Mouse (Mus musculus) right cerebral cortex, adult 2 months (tissue): ENCODE results near the gene Slc25a48.
A peak's percentile ranks its signal among the peaks of the same experiment; 100 is the strongest.

Experiments used
- DNase-seq, 2 experiments: peaks; one replicate each; pipeline ENCODE4 v3.0.0; 2021 to 2022; ENCODE audit warnings: low spot score in 2 of 2

Gene Slc25a48

DNA sequence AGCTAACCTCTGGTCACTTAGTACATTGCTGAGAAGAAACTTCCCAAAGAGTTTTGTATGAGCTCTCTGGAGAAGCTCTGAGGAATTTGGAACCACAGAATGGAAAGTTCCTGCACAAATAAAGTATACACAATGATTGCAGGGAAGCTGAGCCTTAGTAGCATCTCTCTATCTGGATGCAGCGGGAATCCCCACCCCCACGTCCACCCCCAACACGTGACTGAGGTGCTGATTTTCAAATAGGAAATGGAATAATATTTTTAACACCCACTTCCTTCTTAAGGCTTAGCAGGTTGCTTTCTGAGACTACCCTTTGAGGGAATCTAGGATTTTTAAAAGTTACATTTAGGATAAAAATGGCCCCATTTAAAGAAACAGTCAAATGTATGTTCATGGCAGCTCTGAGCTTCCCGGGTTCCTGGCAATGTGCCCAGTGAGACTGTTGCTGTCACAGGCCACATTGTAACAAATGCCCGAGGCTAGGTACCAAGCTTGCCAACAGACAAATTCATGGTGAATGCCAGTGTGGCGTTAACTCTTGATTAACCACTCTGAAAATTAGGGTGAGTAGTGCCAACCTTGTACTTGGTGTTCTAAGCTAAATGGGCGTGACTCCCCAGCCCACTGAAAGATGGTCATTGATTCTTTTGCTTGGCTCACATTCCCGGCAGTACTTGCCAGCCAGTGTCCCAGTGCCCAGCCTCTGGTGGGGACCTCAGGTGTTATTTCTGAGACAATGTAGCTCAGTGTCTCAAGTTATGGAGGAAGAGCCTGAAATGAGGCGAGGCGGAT is 11.3 kb downstream of the Slc25a48 start:
- no peak for DNase-seq

DNA sequence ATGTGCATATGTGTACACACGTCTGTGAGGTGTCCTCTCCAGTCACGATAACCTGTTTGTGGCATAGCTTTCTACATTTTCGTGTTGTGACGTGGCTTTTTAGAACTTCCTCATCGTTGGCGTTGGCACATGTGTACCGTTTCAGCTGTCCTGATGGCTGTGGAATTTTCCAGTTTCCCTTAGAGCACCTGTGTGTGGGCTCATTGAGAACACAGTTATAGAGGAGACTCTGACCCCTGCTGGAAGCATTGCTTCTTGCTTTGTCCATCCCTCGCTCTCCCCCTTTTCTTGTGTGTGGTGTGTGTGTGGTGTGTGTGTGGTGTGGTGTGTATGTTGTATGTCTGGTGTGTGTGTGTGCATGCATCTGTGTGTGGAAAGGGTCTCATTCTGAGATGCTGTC is 11.9 kb downstream of the Slc25a48 start:
- DNase-seq, result no peak

DNA sequence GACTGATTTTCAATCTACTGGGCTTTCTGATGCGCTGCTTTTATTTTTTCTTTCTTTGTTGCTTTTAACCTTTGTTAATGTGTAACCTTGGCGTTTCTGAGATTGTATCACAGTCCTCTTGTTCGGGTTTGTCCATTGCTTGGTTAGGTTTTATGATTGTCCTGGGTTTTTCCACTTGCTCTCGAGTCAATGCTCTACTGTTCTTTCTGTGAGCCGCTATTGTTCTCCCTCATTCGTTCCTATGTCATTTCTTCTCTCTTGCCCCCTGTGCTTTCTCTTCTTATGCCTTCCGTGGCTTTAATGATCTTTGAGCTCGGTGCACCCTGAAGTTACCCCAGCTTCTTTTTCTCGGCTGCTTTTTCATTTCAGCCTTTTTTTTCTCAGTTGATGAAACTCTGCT is 19.8 kb downstream of the Slc25a48 start:
- DNase-seq, result no peak

DNA sequence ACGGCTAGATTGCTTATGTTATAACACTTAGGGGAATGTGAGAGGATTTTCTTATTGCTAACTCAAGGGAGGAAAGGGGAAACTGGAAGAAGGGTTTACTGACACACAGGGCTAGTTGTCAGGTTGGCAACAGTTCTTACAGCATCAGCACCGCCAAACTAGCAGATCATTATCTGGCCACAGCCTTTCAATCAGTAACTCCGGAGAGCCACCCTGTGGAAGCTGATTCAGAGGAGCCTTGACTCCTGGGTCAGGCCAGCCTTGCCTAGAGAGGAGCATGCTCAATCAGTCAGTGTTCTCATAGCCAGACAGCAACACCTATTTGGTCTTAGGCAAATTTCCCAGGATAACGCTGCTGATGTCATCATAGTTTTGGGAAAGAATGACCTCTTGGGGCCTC is 23.3 kb downstream of the Slc25a48 start:
- DNase-seq, result no peak

DNA sequence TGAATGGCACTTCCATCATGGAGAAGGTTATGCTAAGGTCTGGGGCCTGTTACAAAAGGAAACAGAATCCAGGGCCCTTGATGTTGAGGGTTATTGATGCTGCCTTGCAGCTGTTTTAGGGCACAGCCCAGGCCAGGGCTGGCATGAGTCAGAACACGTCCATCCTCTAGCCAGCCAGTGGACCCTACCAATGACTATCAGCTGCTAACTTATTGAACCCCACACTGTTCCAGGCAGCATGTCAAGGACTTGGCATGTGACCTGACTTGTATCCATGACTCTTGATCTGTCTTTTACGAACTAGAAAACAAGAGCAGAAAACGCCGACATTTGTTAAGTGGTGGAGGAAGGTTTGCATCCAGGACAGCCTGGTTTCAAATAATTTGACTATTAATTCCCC is 24.6 kb downstream of the Slc25a48 start:
- DNase-seq, result no peak

DNA sequence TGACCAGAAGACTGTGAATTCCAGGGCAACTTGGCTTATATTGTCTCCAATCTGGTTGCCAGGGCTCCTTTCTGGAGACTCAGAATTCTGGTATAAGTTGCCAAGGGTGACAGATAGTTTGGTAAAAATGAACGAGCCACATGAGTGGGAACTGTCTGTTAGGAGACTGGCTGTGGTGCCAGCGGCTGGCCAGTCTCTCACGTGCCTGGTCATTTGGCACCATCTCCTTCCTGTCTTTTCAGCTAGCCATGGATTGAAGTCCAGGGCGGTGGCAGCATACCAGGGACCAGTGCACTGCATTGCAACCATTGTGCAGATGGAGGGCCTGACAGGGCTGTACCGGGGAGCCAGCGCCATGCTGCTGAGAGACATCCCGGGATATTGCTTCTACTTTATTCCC is 25.1 kb downstream of the Slc25a48 start:
- no peak for DNase-seq

DNA sequence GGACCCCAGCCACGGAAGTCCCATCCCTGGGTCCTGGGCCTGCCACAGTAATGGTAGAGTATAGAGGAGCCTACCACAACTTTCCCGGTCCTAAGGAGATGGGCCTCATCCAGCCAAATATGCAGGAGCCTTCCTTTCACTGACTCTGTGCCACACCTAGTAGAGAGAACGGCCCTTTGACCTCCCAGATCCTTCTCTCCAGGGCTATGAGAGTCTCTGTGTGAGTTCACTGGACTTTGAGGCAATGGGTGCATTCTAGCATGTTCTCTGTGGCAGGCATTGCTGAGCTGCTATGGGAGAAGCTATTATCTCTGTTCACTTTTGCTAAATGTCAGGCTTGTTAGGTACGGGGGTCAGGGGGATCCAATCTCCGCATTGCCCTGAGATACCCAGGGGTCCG is 25.6 kb downstream of the Slc25a48 start:
- no peak for DNase-seq

DNA sequence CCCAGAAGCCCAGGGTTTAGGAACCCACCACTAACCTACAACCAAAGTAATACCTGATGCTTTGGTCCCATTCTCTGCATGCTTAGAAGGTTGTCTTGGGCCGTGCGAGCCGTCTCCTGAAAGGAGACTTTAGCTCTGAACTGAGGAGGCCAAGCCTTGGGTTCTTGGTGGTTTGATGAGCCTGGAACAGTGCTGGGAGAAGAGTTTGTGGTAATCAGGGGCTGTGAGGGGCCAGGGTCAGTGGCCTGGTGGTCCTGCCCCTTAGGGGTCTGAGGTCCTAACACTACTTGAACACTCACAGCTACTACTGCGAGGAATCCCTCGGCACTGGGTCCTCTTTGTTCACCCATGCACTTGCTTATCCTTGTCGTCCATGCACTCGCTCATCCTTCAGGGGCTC is 29.6 kb downstream of the Slc25a48 start:
- no peak for DNase-seq

DNA sequence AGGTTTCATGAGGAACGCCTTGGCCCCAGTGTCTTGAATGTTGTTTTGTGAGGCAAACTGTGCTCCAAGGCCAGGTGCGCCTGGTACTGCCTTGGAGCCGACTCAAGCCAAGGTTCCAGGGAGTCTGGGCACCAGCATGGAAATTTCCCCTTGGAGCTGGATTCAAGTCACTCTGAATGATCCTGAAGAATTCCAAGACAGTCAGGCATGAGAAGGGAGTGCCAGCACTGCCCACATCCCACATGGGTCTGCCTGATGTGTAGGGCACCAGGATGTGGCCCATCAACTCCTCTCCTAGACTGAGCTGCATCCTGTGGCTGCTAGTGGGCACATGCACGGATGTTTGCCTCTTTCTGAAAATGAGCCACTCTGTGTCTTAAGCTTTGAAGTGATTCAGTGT is 30.4 kb downstream of the Slc25a48 start:
- no peak for DNase-seq

DNA sequence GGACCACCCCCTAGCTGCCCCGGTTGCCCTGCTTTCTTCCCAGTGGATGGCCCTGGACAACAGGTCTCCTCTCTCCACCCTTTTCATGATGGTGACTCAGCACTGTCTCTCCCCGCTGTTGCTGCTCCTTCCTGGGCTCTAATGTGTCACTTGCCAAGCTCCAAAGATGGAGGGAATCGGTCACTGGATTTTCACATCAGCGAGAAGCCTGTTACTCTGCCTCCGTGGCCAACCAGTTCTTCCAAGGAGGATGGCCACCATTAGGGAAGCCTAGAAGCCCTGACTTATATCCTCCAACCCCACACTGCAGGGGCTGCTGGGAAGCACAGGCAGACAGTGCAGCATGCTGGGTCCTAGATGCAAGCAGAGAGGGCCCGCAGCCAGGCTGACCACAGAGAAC is 33.1 kb downstream of the Slc25a48 start:
- DNase-seq, result no peak

DNA sequence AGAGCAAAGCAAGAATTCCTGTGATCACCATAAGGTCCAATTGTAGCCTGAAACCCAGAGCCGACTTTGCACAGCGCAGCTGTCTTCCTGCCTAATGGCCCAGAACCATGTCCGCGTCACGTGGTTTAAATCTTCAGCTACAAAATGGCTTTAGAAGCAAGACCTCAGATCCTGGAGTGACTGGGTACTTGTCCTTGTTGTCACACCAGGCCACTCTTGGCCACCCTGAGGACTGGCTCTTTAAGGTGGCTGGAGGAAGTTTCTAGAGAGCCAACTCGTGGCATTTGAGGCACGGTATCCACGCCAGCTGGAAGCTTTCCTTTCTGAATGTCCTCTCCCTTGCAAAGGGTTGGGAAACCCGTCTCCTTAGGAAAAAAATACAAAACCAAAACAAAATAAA is 33.8 kb downstream of the Slc25a48 start:
- DNase-seq, result peak in 1 of 2 experiments; percentile 18

DNA sequence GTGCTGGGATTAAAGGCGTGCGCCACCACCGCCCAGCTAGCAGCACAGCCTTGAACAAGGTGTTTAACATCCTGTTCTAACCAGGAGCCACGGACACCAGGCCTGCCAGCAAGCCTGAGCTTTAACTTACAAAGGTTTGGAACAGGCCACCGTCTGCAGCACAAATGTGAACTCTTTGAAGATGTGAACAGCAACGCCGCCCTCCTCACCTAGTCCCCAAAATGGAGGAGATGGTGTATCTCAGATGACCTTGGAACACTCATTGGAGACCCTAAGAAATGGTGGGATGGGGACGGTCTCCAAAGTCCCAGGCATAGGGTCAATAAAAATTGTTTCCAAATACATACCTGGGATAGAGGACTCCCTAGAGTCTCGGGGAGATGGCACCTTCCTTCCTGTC is 34.5 kb downstream of the Slc25a48 start:
- no peak for DNase-seq

DNA sequence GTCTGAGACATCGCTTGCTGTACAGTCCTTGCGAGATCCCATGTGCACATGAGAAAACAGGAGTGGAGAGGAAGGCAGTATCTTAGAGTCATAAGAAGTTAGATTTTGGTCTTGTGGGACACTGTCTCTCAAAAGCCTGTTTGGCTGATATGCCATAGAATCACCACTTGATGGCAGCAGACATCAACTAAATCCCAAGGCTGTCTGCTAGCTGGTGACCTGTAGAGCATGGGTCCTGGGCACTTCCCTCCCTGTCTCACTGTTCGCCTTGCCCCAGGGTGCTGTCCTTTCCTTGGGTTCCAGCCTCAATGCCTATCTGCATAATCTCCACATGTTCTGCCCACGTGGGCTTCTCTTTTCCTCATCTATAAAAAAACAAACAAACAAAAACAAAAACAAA is 37.2 kb downstream of the Slc25a48 start:
- DNase-seq, result peak; percentile 30 to 55

DNA sequence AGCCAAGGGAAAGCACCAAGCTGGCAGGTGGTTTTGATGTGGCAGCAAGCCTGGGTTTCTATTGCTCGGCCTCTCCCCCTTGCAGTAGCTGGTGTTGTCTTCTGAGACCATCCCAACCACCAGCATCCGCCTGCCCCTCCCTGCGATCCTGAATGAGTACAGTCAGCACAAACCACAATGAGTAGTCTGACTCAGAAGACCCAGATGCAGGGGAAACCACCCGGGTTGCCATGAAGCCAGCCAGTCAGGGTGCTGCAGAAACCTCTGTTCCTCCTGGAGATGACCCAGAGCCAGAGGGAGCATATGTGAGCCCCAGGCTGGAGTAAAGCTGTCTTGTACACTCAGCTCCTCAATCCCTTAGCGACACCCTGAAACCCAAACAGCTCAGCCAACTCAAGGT is 38.6 kb downstream of the Slc25a48 start:
- DNase-seq, result no peak

DNA sequence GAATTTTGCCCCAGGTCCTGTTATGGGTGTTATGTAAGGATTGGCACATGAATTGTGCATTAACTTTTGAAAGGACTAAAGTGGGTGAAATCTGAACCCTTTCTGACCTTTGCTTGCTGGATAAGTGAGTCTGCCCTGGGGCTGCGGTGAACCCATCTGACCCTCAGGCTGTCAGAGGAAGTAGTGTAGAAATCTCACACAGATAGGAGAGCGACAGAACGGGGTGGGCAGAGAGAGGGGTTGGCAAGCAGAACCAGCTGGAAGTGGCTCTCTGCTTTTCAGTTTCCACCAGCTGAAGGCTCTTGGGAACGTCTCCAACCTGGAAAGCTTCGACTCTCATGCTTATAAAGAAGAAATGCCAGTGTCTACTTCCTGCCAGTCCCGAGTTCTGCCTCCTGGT is 39.1 kb downstream of the Slc25a48 start:
- peak; percentile 24 to 46 for DNase-seq

DNA sequence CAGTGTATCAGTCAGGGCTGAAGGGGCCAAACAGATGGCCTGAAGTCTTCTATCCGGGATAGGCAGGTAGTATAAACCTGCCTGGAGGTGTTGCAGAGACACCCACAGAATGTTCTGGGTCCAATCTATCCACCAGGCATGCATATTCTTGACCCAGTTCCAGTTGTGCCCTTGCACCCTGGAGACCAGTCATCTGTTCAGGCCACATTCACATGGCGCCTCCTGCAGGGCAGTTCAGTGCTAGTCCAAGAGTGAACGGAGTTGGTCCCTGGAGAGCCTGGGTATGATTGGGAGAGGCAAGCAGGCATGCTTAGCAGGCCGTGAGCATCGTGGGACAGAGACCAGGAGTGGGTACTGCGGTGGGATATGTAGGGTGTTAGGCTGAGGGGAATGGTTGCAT is 39.9 kb downstream of the Slc25a48 start:
- DNase-seq, result no peak

DNA sequence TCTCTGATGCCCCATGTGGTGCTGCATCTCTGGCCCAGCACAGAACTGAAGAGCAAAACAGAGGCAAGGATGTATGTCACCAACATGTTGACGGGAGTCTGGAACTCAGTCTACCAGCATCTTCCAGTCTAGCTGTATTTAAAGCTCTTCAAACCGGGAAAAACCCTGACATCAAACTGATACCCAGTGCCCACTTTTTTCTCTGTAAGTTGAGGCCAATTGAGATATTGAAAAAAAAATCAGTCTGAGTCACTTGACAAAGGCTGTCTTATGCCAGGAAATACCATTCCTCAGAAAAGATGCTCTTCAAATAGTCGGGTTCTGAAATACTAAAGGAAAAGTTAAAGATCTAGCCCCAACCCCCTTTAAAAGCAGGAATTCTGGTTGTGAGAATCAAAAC is 44.0 kb downstream of the Slc25a48 start, which contains the start of gene Il9:
Gene Il9 (minus strand): TSS at position 101 of the 400 bp plus-strand sequence.
- DNase-seq, result no peak

DNA sequence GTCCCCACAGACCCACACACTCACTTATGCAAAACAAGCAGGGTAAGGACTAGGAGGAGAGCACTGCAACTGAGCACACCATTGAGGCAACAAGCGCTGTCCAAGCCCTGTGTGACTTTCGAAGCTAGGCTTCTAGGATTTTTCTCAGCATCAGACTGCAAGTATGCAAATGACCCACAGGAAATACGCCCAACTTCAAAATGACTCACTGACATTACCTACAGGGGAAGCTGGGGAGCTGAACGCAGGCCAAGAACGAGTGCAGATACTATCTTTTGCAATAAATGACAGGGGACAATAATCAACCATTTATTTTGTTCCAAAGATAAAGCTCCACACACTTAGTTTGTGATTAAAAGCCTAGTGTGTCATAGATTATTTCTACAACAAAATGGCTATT is 49.9 kb downstream of the Slc25a48 start:
- no peak for DNase-seq

DNA sequence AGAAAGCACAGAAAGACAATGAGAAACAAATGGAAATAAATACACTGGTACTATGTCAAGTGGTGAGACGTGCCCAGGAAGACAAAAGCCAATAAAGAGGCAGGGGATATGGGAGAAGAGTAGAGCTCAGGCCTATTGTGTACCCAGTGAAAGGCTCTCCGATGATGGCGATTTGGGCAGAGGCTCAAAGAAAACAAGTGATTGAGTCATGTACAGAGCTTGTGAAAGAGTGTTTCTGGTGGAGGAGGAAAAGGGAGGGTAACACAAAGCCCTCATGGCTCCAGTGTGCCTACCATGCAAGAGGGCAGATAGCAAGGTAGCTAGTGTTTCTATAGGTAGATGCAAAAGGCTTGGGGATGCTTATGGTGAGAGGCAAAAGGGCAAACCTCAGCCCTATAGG is 56.3 kb downstream of the Slc25a48 start:
- DNase-seq, result no peak

DNA sequence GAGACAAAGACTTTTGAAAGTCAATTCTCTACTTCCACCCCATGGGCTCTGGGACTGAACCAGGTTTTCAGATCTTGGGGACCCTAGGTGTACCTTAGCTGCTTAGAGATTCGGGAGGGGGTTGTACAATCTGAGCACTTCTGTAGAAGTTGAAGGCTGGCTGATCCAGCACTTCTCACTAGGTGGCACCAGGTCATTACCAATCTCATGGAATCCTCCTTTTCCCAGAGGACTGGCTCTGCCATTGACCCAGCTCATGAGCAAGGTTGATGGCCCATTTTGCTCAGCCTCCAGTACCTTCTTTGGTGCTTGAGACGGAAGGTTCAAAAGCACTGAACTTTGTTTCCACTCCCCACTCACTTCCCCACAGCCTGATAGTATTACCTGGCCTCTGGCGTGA is 62.0 kb downstream of the Slc25a48 start:
- DNase-seq, result no peak

DNA sequence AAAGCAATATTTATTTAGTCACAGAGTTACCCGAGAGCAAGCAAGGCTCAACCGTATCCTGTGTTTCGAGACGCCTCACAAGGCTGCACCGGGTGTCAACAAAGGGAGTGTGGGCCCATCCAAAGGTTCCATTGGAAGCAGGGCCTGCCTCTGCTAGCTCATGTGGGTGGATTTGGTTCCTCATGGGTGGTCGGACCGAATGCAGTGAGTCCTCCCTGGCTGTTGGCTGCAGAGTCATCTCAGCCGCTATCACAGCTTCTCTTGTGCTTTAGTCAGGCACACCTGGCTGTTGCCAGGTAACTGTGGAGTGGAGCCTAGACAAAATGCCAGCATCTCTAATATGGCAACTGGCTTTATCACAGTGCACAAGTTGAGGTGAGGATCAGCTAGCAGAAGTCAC is 62.5 kb downstream of the Slc25a48 start:
- DNase-seq, result no peak

DNA sequence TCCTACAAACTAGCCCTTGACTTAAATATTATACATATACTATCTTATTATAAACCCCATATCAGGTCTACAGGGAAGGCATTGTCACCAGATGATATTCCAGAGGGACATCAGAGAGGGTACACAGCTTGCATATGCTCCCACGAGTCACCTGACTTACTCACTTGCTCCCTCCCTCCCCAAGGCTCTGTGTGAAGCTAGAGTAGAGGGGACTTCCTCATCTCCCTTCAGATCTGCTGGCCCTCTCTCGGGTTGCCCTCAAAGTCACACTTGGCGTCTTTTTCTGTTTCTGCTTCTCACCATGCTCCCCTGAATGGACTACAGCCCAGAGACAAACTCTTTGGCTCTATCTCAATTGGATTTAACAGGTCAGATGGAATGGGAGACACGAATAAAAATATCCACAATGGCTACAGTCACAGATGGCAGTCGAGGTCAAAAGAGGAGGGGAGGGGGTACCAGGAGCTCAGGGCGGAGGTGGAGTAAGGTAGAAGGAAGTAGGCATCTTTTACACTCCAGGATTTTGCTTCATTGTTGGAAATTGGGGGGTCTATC is 63.8 kb downstream of the Slc25a48 start:
- DNase-seq, result no peak

DNA sequence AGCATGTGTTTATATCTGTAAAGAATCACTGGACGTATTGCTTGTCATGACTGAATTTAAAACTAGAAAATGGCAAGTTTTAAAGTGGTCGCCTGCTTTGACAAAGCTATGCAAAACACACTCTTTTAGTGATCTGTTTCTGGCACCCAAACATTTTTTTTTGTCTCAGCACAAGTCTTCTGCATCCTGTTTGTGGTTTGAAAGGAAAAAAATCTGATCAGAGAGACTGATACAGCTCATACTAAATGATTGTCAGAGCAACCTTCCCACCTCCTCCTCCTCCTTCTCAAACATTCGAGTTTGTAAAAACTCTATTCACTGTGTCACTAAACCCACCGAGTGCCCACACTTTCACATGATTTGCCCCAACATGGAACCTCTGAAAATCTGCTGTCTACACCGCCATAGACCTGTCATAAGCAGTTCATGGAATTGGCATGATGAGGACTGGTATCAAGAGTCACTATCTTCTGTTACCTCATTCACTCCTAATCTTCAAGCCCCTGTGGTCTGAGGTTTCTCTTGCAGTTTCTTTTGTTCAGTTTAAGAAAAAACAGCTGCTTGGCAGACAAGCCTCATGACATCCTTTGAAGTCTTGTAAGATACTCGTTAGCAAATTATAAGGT is 68.8 kb downstream of the Slc25a48 start:
- no peak for DNase-seq
